Mouse (Mus musculus) spleen, postnatal 4 days (tissue): ENCODE measurements around the gene Fam171a1.
"Not testable (repeated sequence)": the region's sequence is repeated elsewhere in the genome, so short reads cannot be mapped to it uniquely, and the experiment has no call there.

Experiments
- DNase-seq, 2 experiments: peaks; one replicate each; pipeline ENCODE4 v3.0.0; 2022; ENCODE audit warnings: low spot score in 2 of 2

Fam171a1 gene

DNA sequence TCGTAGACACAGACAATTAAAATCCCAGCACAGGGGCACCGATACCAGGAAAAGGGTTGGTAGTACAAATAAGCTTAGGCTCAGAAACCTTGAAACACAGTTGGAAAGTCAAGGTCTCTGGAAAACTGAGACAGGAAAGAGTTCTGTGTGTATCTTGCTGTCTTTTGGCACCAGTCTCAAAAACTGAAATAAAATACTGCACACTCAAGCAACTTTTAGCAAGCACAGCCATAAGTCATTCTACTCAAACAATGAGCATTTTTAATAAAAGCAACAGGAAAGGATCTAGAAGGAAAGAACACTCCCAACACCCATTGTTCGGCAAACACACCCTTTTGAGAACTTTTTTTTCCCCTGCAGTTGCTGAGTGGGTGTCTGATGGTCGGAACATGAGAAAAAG, at the start of gene Fam171a1:
Fam171a1 (plus strand) TSS at position 359 of the 400 bp plus-strand sequence.
- DNase-seq: no peak

GRCm38 (mm10) chr2:3069140-3069539, 44.9 kb upstream of the Fam171a1 start:
- no peak for DNase-seq

DNA sequence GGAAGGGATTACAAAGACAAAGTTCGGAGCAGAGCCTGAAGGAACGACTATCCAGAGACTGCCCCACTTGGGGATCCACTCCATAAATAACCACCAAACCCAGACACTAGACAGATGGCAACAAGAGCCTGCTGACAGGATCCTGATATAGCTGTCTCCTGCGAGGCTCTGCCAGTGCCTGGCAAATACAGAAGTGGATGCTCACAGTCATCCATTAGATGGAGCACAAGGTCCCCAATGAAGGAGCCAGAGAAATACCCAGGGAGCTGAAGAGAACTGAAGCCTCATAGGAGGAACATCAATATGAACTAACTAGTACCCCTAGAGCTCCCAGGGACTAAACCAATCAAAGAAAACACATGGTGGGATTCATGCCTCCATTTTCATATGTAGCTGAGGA, 25.7 kb upstream of the Fam171a1 start:
- not testable (repeated sequence) for DNase-seq

DNA sequence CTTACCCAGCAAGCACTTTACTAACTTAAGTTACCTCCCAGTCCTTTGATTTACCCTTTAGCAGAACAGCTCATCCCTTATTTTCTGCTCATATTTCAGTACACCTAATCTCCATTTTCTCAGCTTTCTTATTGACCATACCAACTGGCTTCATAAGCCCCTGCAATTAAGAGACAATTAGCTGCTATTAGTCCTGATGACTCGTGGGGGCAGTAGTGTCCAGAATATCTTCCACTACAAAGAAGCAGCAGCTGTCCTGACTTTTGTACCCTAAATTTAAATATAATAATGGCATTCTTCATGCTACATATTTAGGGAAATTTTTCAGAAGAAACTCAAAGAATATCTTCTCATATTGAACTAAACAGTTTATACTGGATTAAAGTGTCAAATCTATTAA, 24.8 kb upstream of the Fam171a1 start:
- no peak for DNase-seq

DNA sequence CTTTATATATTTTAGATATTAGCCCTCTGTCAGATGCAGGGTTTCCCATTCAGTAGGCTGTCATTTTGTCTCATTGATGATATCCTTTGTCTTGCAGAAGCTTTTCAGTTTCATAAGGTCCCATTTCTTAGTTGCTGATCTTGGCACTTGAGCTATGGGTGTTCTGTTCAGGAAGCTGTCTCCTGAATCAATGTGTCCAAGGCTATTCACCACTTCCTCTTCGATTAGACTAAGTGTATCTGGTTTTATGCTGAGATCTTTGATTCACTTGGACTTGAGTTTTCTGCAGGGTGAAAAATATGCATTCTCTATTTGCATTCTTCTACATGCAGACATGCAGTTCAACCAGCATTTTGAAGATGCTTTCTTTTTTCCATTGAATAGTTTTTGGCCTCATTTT, 17.9 kb upstream of the Fam171a1 start:
- no peak for DNase-seq

DNA sequence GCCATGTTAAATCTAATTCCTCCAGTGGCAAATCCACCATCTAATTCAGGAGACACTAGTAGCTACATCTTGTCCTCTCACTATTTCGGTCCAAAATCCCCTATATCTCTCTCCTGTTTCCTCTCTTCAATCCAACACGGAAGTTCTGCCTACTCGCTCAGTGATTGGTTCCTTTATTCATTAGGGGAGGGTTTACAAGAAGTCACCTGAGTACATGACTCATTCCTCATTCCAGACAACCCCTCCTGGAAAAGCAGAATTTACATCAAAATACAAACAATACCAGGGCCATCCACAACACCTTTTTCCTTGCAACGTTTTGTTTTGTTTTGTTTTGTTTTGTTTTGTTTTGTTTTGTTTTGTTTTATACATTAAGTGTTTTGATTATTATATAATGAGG, 14.1 kb upstream of the Fam171a1 start:
- DNase-seq: no peak

DNA sequence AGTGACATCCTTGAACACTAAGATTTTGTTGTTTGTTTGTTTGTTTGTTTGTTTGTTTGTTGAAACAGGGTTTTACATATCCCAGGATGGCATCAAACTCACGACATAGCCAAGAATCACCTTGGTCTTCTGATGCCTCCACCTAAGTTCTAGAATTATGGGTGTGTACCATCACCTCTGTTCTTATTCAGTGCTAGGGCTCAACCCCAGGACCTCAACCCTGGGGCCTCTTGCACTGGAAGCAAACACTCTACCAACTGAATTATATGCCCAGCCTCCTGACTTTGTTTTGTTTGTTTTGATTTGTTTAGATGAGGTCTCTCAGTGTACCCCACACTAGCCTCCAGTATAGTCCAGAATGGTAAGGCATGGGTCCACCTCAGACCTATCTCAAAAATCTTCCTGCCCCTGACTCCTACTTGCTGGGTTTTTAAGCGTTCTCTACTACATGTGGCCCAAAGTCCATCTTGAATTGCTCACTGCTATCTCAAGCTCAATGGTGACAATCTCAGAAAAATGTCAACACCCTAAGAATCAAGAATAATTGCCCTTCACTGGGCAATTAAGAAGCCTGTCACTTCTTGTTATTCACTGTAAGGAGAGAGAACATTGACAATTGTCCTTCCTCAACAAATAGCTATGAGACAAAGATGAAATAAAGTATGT, 12.6 kb upstream of the Fam171a1 start:
- DNase-seq: no peak

GRCm38 (mm10) chr2:3102360-3102759, 11.7 kb upstream of the Fam171a1 start:
- peak in 1 of 2 experiments; percentile 31 for DNase-seq

- peak in 1 of 2 experiments; percentile 12 for DNase-seq
These were observed 6.6 kb upstream of the Fam171a1 start for GRCm38 (mm10) chr2:3107471-3107870.

- peak in 1 of 2 experiments; percentile 11 for DNase-seq
These were observed 5.6 kb upstream of the Fam171a1 start for GRCm38 (mm10) chr2:3108431-3108830.

- DNase-seq: peak in 1 of 2 experiments; percentile 34
These were observed 5.2 kb upstream of the Fam171a1 start for GRCm38 (mm10) chr2:3108834-3109233.

DNA sequence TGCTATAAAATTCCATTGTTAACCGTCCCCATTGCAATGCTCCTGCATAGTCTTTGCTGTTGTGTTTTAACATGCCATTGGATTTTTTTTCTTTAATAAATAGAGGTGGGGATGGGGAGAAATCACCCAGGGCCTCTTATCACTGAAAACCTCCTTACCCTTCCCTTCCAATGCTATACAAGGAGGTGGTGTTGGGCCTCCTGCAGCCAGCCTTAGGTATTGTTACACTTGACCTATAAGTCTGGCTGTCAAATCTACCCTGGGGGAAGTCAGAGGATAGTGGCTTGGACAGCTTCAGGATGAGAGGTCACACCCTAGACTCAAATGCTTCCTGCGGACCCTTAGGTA, 3.8 kb downstream of the Fam171a1 start:
- DNase-seq: no peak

GRCm38 (mm10) chr2:3118203-3118941, 4.3 kb downstream of the Fam171a1 start:
- DNase-seq: peak; percentile 49 to 80

- DNase-seq: peak in 1 of 2 experiments; percentile 49
These were observed 4.9 kb downstream of the Fam171a1 start for GRCm38 (mm10) chr2:3118969-3119368.

GRCm38 (mm10) chr2:3119371-3119935, 5.4 kb downstream of the Fam171a1 start:
- peak in 1 of 2 experiments; percentile 38 for DNase-seq

- no peak for DNase-seq
These were observed 8.5 kb downstream of the Fam171a1 start for GRCm38 (mm10) chr2:3122571-3122970.

GRCm38 (mm10) chr2:3127256-3127883, 13.3 kb downstream of the Fam171a1 start:
- no peak for DNase-seq

- no peak for DNase-seq
These were observed 14.4 kb downstream of the Fam171a1 start for GRCm38 (mm10) chr2:3128344-3128871.

DNA sequence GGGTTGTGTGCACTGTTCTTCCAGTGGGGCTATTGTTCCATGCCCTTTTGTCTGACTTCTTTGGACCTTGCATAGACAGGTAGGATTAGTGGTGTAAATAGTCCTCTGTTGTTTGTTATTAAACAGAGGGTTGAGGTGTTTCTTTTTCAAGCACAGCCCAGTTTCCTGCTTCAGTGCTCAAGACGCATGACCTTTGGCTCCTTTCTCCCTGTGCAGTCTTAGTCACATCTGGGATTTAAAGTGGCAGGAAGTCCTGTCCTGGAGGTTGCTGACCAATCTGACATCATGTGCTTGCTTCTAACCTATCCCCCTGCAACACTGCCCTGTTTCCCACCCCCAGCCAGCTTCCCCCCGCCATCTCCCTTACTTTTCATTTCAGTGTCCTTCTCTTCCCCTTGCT, 14.9 kb downstream of the Fam171a1 start:
- no peak for DNase-seq

- no peak for DNase-seq
These were observed 18.4 kb downstream of the Fam171a1 start for GRCm38 (mm10) chr2:3132473-3132872.

GRCm38 (mm10) chr2:3134580-3135296, 20.7 kb downstream of the Fam171a1 start:
- no peak for DNase-seq

DNA sequence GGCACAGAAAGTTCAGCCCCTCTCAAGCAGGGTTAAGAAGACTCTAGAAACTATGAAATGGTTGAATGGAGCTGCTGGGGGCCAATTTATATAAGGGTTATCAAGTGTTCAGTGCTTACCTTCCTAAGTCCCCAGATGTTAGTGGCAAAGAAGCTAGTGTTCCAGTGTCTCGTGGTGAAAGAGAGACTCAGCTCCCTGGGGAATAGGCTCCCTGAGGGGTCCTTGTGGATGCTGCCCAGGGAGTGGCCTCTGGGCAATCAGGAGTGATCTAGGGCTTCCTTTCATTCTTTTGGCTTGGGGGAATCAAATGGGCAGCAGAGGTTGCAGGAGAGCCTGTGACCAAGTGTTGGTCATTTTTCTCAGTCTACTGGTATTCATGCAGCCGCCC, 21.3 kb downstream of the Fam171a1 start:
- no peak for DNase-seq
